Mouse (Mus musculus) yolk sac, embryonic 10.5 days (tissue): ENCODE measurements around the gene Adam23.
"Not testable (repeated sequence)": the region's sequence is repeated elsewhere in the genome, so short reads cannot be mapped to it uniquely, and the experiment has no call there.

Experiments
- DNase-seq: peaks from one replicate; pipeline ENCODE4 v3.0.0-alpha.2; 2017; ENCODE audit warnings: low spot score

Gene Adam23

GRCm38 (mm10) chr1:63579153-63579552, 133.5 kb downstream of the Adam23 start:
- DNase-seq, result no peak

DNA sequence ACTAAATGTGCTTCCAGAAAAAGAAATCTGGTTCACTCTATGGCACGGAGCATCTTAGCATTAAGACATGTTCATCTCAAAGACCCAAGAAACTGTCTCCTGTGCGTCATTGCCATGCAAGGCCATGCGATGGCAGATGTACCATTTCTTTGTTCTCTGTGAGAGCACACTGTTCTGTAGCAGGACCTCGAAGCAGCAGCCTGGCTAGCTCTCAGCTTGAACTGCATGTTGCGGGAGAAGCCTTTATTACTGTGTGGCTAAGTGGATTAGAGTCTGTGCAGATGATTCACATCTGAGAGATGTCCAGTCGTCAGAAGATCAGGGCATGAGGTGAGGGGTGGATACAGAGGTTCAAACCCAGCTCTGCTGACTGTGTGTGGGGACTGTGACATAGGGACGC, 141.2 kb downstream of the Adam23 start:
- no peak for DNase-seq

DNA sequence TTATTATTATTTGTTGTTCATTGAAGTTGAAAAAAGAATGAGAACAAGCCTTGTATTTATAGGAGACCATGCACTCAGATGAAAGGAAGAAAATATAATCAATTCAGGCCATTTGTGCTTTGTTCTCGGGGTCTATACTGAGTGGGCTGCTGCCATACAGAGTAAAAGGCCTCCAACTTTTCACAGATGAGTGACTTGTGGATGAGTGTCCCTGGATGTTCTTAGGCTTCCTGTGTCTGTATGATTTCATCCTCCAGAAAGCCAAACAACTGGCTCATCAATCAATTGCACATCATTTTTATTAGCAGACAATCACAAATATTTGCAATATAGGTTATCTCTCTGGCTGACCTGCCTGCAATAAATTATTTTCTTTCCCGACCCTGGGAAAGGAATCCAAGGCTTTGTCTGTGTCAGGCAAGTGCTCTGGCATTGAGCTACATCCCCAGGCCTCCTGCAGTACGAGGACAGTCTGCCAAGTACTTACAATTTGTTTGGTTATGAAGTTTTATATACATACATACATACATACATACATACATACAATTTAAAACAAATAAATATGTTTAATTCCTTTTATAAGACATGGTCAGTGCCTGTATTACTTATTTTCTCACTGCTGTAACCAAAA, 158.3 kb downstream of the Adam23 start:
- DNase-seq, result peak; percentile 14

DNA sequence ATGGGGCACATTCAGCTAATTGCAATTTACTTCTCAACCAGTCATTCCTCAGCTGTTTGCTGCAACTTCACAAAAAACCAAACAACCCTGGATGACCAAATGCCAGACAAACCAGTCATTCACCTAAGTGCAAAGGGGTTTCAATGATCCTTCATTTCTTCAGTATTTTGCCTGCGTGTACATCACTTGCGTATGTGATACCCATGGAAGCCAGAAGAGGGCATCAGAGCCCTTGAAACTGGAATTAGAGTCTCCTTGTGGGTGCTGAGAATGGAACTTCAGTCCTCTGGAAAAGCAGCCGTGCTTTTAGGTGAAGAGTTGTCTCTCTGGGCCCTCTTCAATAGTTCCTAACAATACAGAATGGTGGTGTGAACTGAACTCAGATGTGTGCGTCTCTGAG, 163.9 kb downstream of the Adam23 start:
- DNase-seq, result no peak

GRCm38 (mm10) chr1:63614594-63614993, 168.9 kb downstream of the Adam23 start:
- peak; percentile 36 for DNase-seq

DNA sequence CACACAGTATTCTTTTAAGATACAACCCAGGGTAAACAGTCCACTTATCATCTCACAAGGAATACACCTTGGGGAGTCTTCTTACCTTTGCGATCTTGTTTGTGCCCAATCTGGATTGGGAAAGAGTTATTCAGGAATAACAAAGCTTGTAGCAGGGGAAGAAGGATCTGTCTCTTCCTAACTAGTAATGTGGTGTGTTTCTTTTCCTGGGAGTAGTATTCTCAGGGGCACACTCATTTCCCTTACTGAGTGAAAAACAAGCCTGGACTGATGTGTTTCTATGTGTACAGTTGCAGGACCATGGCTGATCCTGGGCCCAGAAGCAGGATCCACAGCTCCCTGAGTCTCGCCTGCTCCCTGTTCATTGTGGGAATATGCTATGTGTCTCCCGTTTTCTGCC, 170.0 kb downstream of the Adam23 start, which contains the start of gene Gm39653:
Gene Gm39653, plus strand, starts transcription at position 301 of the 400 bp plus-strand sequence.
- no peak for DNase-seq

DNA sequence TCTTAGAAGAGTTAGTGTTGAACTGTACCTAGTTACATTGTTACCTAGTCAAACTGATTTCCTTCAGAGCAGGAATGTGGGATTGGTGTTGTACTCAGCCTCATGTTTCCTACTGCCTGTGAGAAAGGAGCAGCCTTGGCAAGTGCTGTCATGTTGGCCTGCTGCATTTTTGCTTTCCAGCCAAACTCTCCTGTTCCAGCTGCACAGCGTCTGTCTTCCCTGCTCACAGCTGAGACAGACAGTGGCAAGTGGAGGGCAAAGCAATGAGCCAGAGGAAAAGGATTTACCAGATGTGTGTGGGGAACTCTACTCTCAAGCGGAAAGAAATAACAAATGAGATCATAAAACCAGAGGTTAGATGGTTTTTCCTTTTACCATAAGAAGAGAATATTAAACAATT, 182.5 kb downstream of the Adam23 start:
- no peak for DNase-seq

DNA sequence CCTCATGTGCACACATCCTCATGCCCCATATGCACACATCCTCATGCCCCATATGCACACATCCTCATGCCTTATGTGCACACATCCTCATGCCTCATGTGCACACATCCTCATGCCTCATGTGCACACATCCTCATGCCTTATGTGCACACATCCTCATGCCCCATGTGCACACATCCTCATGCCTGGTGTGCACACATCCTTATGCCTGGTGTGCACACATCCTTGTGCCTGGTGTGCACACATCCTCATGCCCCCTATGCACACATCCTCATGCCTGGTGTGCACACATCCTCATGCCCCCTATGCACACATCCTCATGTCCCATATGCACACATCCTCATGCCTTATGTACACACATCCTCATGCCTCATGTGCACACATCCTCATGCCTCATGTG, 184.7 kb downstream of the Adam23 start:
- not testable (repeated sequence) for DNase-seq

DNA sequence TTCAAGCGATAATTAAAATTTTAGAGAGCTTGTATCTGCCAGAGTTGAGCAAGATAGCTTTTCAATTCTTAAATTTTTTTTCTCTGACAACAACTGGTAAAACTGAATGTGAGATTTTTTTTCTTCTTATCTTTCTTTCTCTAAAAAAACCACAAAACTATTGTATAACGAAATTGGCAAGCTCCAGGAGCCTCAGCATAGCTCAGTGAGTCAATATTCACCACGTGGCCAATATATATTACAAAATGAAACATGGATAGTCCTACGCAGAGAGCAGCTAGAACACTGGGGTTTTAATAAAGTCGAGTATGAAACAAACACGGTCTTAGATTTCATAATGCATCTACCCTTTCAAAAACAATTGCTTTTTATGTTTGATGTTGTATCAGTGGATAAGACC, 194.2 kb downstream of the Adam23 start:
- no peak for DNase-seq
